Mouse (Mus musculus): ENCODE results near the gene Tsc22d1. TPM values are rescaled to one million over a fixed set of nuclear protein-coding genes. Genes with fewer than 3 reads are reported as not detected.

The Tsc22d1 gene
- total RNA-seq, 2 experiments from 2014 or later: 540 to 554 TPM

Other genes with a start within 250 kb of the Tsc22d1 start
- 100 to 1,000 TPM; 140 to 147 TPM for gene Serp2, start 141.9 kb downstream of the Tsc22d1 start, total RNA-seq (2021)